Mouse (Mus musculus) forebrain, postnatal 0 days (tissue): Measurements from ENCODE around the gene Pvr. TPM values are rescaled to one million over a fixed set of nuclear protein-coding genes. Genes with fewer than 3 reads are reported as not detected.

Source experiments
- ATAC-seq: fragments of 200-750 bp; cut with Nextera tagmentation; 2 replicates; pipeline ENCODE4 v1.8.0; 2017; ENCODE audit warnings: mild to moderate bottlenecking, moderate library complexity
- DNase-seq: peaks from one replicate; pipeline ENCODE4 v3.0.0-alpha.2; 2015
- H3K27ac ChIP-seq: fragments of 300-500 bp; sonication (generic); 2 replicates; pipeline ENCODE4 v1.5.1; 2014; ENCODE audit warnings: low read depth, mild to moderate bottlenecking, antibody characterized with exemption, low read length, moderate library complexity, mixed read lengths
- H3K27me3 ChIP-seq: fragments of 300-500 bp; sonication (generic); 2 replicates; pipeline ENCODE4 v1.6.1; 2014; ENCODE audit warnings: mild to moderate bottlenecking, low read length, mixed read lengths; ENCODE audit not compliant: insufficient read depth
- H3K36me3 ChIP-seq: fragments of 300-500 bp; sonication (generic); 2 replicates; pipeline ENCODE4 v1.6.1; 2014; ENCODE audit warnings: mild to moderate bottlenecking, moderate library complexity; ENCODE audit not compliant: insufficient read depth
- H3K4me1 ChIP-seq: fragments of 300-500 bp; sonication (generic); 2 replicates; pipeline ENCODE4 v1.6.1; 2014; ENCODE audit warnings: antibody characterized with exemption; ENCODE audit not compliant: insufficient read depth
- H3K4me2 ChIP-seq: fragments of 300-500 bp; sonication (generic); 2 replicates; pipeline ENCODE4 v1.6.1; 2014; ENCODE audit warnings: low read depth, mild to moderate bottlenecking, moderate library complexity
- H3K4me3 ChIP-seq: fragments of 300-500 bp; sonication (generic); 2 replicates; pipeline ENCODE4 v1.5.1; 2014; ENCODE audit warnings: low read depth, low read length, mixed read lengths
- H3K9ac ChIP-seq: fragments of 300-500 bp; sonication (generic); 2 replicates; pipeline ENCODE4 v1.6.1; 2014; ENCODE audit warnings: mild to moderate bottlenecking
- H3K9me3 ChIP-seq: fragments of 300-500 bp; sonication (generic); 2 replicates; pipeline ENCODE4 v1.6.1; 2016; ENCODE audit warnings: low read length
- CTCF ChIP-seq: sonication (generic); IDR thresholded peaks from 2 replicates; pipeline ENCODE4 v1.5.1; 2016; ENCODE audit warnings: antibody characterized with exemption, control low read depth, low read depth
- WGBS: fragments of 180-500 bp; shearing (Covaris S2); extraction: QIAGEN DNeasy Blood & Tissue Kit; methylation state at CpG from one replicate; pipeline ENCODE4 v1.1.7; 2014; 5-methylcytosine and 5-hydroxymethylcytosine counted together
- polyA plus RNA-seq: library from polyadenylated mRNA; unstranded; fragments of >200 nt; fragmentation: Nextera tagmentation; extraction: Ambion mirVana; gene quantifications from 2 replicates; pipeline ENCODE4 v1.2.1, GENCODE M21; 2015
- total RNA-seq: library from RNA; depleted of rRNA; stranded (reverse); fragments of >200 nt; gene quantifications from 2 replicates; pipeline ENCODE4 v1.2.3, GENCODE M21; 2014

Gene Pvr
- total and polyA plus RNA-seq, 2 experiments from 2014 or later: 6.1 to 12.8 TPM

DNA sequence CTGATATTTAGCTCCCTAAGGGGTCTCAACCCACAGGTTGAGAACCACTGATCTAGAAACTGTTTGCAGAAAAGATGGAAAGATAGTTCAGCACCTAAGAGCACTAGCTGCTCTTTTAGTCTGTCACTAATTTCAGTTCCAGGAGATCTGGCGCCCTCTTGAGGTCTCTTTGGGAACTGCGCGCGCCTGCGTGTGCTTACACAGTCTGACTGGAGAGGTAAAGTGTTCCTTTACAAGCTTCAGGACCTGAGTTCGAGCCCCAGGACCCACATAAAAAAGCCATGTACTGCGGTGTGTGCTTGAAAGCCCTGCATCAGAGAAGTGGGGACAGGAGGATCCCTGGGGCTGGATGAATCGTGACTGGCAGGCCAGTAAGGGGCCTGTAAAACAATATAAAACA is 31.1 kb downstream of the Pvr start:
- H3K9ac ChIP-seq: no peak overlapping the region
- no peaks in the 10 kb centered on the region for H3K27me3 ChIP-seq
- 50% methylated on average over 8 of the region's 8 CpGs for WGBS
- H3K27ac ChIP-seq: no peak overlapping the region
- peak; percentile 61 for TF ChIP-seq CTCF
- no peaks in the 10 kb centered on the region for H3K36me3 ChIP-seq
- no peak overlapping the region for H3K4me2 ChIP-seq
- ATAC-seq (no peak), DNase-seq (peak; percentile 34)
- H3K4me3 ChIP-seq: no peak overlapping the region
- no peaks in the 10 kb centered on the region for H3K4me1 ChIP-seq
- no peaks in the 10 kb centered on the region for H3K9me3 ChIP-seq

GRCm38 (mm10) chr7:19887849-19888248 is 33.1 kb downstream of the Pvr start, which contains the start of gene Ceacam19:
Gene Ceacam19, minus strand, starts transcription at chr7:19887965.
- no peaks in the 10 kb centered on the region for H3K9me3 ChIP-seq
- H3K27me3 ChIP-seq: no peaks in the 10 kb centered on the region
- no peak within 1 kb of the TSS for H3K9ac ChIP-seq
- H3K4me1 ChIP-seq: no peaks in the 10 kb centered on the region
- ATAC-seq (no peak), DNase-seq (no peak)
- TF ChIP-seq CTCF: no peak
- no peak within 1 kb of the TSS for H3K4me3 ChIP-seq
- H3K36me3 ChIP-seq: no peaks in the 10 kb centered on the region
- H3K4me2 ChIP-seq: no peak within 1 kb of the TSS
- 72% methylated on average over 7 of the region's 7 CpGs for WGBS
- no peak within 1 kb of the TSS for H3K27ac ChIP-seq

DNA sequence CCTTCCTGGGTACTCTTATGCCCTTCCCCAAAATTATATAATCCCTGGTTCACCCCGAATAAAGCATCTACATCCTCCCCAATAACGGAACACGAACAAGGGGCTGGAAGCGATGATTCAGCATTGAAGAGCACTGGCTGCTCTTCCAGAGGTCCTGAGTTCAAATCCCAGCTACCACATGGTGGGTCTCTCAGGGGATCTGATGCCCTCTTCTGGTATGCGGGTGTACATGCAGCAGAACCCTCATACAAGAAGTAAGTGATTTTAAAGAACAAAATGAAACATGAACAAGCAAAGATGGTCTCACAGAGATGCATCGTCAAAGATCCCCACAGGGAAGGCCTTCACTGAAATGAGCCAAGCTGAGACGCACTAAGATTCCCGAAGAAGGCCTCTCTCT is 40.2 kb downstream of the Pvr start:
- DNase-seq: no peak
- H3K27ac ChIP-seq: no peak overlapping the region
- 85% methylated on average over 8 of the region's 8 CpGs for WGBS
- no peaks in the 10 kb centered on the region for H3K36me3 ChIP-seq
- H3K4me2 ChIP-seq: no peak overlapping the region
- no peaks in the 10 kb centered on the region for H3K9me3 ChIP-seq
- ATAC-seq: no peak
- H3K27me3 ChIP-seq: no peaks in the 10 kb centered on the region
- H3K4me3 ChIP-seq: no peak overlapping the region
- H3K4me1 ChIP-seq: no peaks in the 10 kb centered on the region
- no peak overlapping the region for H3K9ac ChIP-seq
- no peak for TF ChIP-seq CTCF

- no peaks in the 10 kb centered on the region for H3K9me3 ChIP-seq
- no peaks in the 10 kb centered on the region for H3K27me3 ChIP-seq
- no peak overlapping the region for H3K4me2 ChIP-seq
- TF ChIP-seq CTCF: no peak
- ATAC-seq (no peak), DNase-seq (no peak)
- 60% methylated on average over 14 of the region's 14 CpGs for WGBS
- H3K27ac ChIP-seq: no peak overlapping the region
- H3K9ac ChIP-seq: no peak overlapping the region
- H3K4me1 ChIP-seq: no peaks in the 10 kb centered on the region
- H3K4me3 ChIP-seq: no peak overlapping the region
- H3K36me3 ChIP-seq: no peaks in the 10 kb centered on the region
Measured at GRCm38 (mm10) chr7:19876781-19877425, 44.1 kb downstream of the Pvr start.

DNA sequence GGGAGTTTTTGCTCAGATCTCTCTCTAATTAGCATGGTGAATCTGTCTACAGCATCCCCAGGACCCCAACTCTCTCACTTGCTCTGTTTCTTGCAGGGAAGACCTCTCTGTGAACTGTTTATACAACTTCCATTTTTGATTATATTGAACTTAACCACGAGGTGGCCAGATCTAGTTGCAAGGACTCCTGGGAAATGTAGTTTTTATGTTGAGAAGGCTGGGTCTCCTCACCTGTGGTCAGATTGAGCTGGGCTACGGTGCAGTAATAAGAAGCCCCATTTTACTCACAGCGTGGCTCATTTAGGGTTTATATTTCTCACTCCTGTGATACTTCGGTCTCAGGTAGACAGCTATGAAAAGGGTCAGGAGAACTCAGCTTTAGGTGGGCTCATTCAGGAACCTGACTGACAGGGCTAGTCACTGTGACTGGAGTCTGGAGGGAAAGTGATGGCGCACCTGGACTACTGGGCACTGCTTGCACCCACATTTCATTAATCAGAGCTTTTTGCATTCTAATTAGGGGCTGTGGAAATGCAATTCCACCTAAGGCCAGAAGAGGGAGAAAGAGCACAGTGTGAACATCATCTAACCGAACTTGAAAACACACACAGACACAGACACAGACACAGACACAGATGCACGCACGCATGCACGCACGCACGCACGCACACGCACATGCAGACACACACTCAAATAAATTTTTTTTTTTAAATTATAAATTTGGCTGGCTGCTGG is 44.8 kb downstream of the Pvr start:
- TF ChIP-seq CTCF: peak; percentile 82
- no peak overlapping the region for H3K4me3 ChIP-seq
- 51% methylated on average over 13 of the region's 13 CpGs for WGBS
- peak; percentile 63 for DNase-seq
- H3K27me3 ChIP-seq: no peaks in the 10 kb centered on the region
- ATAC-seq: peak; percentile 80
- H3K4me1 ChIP-seq: no peaks in the 10 kb centered on the region
- no peaks in the 10 kb centered on the region for H3K36me3 ChIP-seq
- H3K9ac ChIP-seq: no peak overlapping the region
- H3K27ac ChIP-seq: no peak overlapping the region
- H3K4me2 ChIP-seq: no peak overlapping the region
- H3K9me3 ChIP-seq: no peaks in the 10 kb centered on the region

DNA sequence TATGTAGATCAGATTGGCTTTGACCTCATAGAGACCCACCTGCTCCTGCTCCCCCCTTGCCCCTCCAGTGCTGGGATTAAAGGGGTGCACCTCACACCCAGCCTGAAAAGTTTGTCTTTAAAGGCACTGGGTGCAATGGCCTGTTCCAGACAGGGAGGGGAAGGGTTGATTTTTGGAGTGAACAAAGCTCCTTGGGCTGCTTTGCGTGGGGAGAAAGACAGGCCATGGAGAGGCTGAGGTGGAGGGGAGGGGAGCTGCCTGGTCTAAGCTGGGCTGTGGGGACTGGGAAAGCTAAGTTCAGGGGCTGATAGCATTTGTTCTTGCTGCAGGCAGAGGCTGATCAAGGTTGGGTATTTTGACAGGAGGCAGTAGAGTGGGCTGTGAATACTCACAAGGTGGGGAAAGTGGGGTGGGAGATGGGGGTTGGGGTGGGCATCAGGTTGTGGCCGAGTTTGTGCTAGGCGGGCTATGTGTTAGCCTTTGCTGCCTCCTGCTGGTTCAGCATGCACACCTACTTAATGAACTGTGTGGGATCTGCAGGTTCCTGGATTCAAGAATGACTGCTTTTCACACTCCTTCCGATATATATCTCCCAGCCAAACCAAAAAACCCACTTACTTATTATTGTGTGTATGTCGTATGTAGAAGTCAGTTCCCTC is 48.9 kb downstream of the Pvr start:
- WGBS: 47% methylated on average over 5 of the region's 5 CpGs
- TF ChIP-seq CTCF: peak; percentile 43
- H3K36me3 ChIP-seq: no peaks in the 10 kb centered on the region
- no peaks in the 10 kb centered on the region for H3K27me3 ChIP-seq
- no peak overlapping the region for H3K27ac ChIP-seq
- ATAC-seq: no peak
- no peak overlapping the region for H3K4me3 ChIP-seq
- no peak overlapping the region for H3K9ac ChIP-seq
- no peaks in the 10 kb centered on the region for H3K4me1 ChIP-seq
- no peak for DNase-seq
- no peaks in the 10 kb centered on the region for H3K9me3 ChIP-seq
- no peak overlapping the region for H3K4me2 ChIP-seq

- Histone ChIP-seq H3K4me1 (no peaks in the 10 kb centered on the region), H3K27me3 (no peaks in the 10 kb centered on the region), H3K4me3 (no peak overlapping the region), H3K27ac (no peak overlapping the region), H3K9ac (no peak overlapping the region), H3K4me2 (no peak overlapping the region), H3K9me3 (no peaks in the 10 kb centered on the region), H3K36me3 (no peaks in the 10 kb centered on the region)
- WGBS: 70% methylated on average over 10 of the region's 10 CpGs
- ATAC-seq (no peak), DNase-seq (no peak)
- TF ChIP-seq CTCF: no peak
Measured at GRCm38 (mm10) chr7:19871137-19871621, 49.8 kb downstream of the Pvr start.
